Mouse (Mus musculus): ENCODE measurements around the gene Grsf1. TPM values are rescaled to one million over a fixed set of nuclear protein-coding genes. Genes with fewer than 3 reads are reported as not detected.

Gene Grsf1
- polyA plus RNA-seq, 1 experiment from 2014 or later = 18.5 TPM

DNA sequence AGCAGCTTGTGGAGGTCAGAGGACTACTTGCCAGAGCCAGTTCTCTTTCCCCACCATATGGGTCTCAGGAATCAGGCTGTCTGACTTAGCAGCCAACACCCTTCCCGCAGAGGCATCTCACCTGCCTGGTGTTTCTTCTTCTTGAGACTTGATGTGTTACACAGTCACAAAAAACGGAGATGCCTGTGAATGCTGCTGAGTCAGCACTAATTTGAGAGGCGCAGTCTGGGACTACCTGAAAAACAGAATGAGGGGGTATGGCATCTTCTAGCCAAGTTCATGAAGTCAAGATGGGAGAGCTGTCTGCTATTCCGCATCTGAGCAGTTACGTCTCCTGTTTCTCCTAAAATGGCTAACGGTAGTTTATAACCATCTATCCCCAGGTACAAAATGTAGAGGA, 4.6 kb upstream of the Grsf1 start:
- no peak overlapping the region for H3K4me2 ChIP-seq (ENCODE audit: low read depth, low read length)
- peaks cover 4% of the 10 kb centered on the region for H3K27me3 ChIP-seq (ENCODE audit: control insufficient read depth, insufficient read depth, low read depth, low read length)
- no peak for ATAC-seq (ENCODE audit: low read depth)
- no peak overlapping the region for H3K9ac ChIP-seq (ENCODE audit: low read depth, low read length)
- WGBS (ENCODE audit: insufficient replicate concordance) = 82% methylated on average over 6 of the region's 6 CpGs
- H3K4me1 ChIP-seq (ENCODE audit: control insufficient read depth, low read depth, low read length) = peaks cover 17% of the 10 kb centered on the region
- no peak overlapping the region for H3K27ac ChIP-seq (ENCODE audit: low read length)
- no peaks in the 10 kb centered on the region for H3K36me3 ChIP-seq (ENCODE audit: control insufficient read depth, insufficient read depth)
- H3K9me3 ChIP-seq (replicated peaks; ENCODE audit: control insufficient read depth, low read length) = no peaks in the 10 kb centered on the region
- no peak overlapping the region for H3K4me3 ChIP-seq (ENCODE audit: low read depth, low read length)

DNA sequence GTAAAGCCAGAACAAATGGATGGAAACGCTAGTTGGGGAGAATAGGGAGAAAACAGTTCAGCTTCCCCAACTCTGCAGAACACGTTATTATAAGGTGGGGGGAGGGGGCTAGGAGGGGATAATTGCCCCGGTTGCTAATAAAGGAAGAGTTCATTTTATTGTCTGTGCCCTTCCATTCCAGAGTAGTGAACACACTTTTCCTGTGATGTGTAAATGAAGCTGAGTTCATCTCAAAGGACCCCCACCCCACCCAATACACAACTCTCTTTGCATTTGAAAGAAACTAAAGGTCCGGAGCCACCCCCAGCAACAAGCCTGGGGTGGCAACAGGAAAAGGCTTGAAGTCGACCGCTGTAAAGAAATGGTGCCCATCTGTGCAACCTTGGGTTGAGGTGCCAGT, 3.4 kb upstream of the Grsf1 start:
- no peaks in the 10 kb centered on the region for H3K27me3 ChIP-seq (ENCODE audit: control insufficient read depth, insufficient read depth, low read depth, low read length)
- H3K4me1 ChIP-seq (ENCODE audit: control insufficient read depth, low read depth, low read length) = peaks cover 22% of the 10 kb centered on the region
- H3K27ac ChIP-seq (ENCODE audit: low read length) = no peak overlapping the region; the same call in 1 of the 2 replicates
- H3K9ac ChIP-seq (ENCODE audit: low read depth, low read length) = no peak overlapping the region
- no peaks in the 10 kb centered on the region for H3K36me3 ChIP-seq (ENCODE audit: control insufficient read depth, insufficient read depth)
- no peak overlapping the region for H3K4me3 ChIP-seq (ENCODE audit: low read depth, low read length)
- no peaks in the 10 kb centered on the region for H3K9me3 ChIP-seq (replicated peaks; ENCODE audit: control insufficient read depth, low read length)
- WGBS (ENCODE audit: insufficient replicate concordance) = 32% methylated on average over 6 of the region's 6 CpGs
- peak overlapping the region; percentile 28 for H3K4me2 ChIP-seq (ENCODE audit: low read depth, low read length)
- ATAC-seq (ENCODE audit: low read depth) = no peak

DNA sequence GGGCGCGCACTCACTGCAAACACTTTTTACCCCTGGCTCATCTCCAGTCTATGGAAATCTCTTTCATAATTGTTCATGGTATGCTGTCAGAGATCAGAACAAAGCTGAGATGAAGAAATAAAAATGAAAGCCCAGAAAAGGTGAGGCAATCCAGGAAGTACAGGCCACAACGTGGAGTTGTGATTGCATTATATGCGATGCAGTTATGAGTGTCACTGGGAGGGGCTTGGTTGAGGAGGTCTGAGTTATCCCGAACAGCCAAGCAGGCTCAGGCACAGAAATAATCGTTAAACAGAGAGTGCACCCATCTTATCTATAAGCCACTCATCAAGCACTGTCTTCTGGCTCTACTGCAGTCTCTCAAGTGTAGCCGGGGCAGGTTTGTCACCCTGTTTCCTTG, 3.0 kb upstream of the Grsf1 start:
- Histone ChIP-seq H3K4me1 (ENCODE audit: control insufficient read depth, low read depth, low read length) (peaks cover 25% of the 10 kb centered on the region), H3K36me3 (ENCODE audit: control insufficient read depth, insufficient read depth) (no peaks in the 10 kb centered on the region), H3K27me3 (ENCODE audit: control insufficient read depth, insufficient read depth, low read depth, low read length) (no peaks in the 10 kb centered on the region), H3K9me3 (replicated peaks; ENCODE audit: control insufficient read depth, low read length) (no peaks in the 10 kb centered on the region), H3K9ac (ENCODE audit: low read depth, low read length) (no peak overlapping the region), H3K27ac (ENCODE audit: low read length) (no peak overlapping the region; the same call in 1 of the 2 replicates), H3K4me2 (ENCODE audit: low read depth, low read length) (peak overlapping the region; percentile 28), H3K4me3 (ENCODE audit: low read depth, low read length) (no peak overlapping the region)
- WGBS (ENCODE audit: insufficient replicate concordance) = 27% methylated on average over 7 of the region's 7 CpGs
- ATAC-seq (ENCODE audit: low read depth) = no peak

DNA sequence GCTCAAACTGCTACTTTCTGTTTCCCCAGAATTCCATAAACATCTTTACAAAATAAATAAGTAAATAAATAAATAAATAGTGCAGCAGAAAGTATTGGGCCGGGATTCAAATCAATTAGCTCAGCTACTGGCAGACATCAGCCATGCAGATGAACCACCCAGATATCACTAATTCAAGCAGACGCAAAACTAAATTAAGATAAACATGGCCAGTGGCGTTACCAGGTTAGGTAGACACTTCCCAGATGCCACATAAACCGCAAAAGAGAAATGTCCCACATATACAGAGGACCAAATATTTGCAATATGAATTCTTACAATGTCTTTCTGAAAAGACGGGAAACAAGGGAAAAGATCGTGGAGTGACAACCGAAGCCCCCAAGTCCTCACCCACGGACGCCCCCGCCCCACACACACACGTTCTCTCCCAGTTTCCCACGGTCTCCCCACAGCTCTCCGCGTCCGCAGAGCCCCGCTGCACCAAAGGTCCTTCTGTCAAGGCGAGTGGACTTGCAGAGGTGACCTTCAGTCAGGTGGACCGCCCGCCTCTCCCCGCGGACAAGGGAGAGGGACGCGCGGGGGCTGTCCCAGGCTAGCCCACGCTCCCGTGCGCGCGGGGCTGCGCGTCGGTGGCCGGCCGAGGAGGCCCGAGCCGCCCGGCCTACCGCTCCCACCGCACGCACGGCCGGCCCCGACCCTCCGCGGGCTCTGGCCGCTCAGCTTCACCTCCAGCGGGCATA, 1.1 kb downstream of the Grsf1 start:
- Histone ChIP-seq H3K9ac (ENCODE audit: low read depth, low read length) (peak overlapping the region; percentile 92), H3K27ac (ENCODE audit: low read length) (peak overlapping the region; percentile 93), H3K4me2 (ENCODE audit: low read depth, low read length) (peak overlapping the region; percentile 86), H3K4me3 (ENCODE audit: low read depth, low read length) (peak overlapping the region; percentile 93), H3K27me3 (ENCODE audit: control insufficient read depth, insufficient read depth, low read depth, low read length) (no peaks in the 10 kb centered on the region), H3K4me1 (ENCODE audit: control insufficient read depth, low read depth, low read length) (peaks cover 29% of the 10 kb centered on the region), H3K9me3 (replicated peaks; ENCODE audit: control insufficient read depth, low read length) (no peaks in the 10 kb centered on the region), H3K36me3 (ENCODE audit: control insufficient read depth, insufficient read depth) (peaks cover 9% of the 10 kb centered on the region)
- 1% methylated on average over 44 of the region's 47 CpGs for WGBS (ENCODE audit: insufficient replicate concordance)
- ATAC-seq (ENCODE audit: low read depth) = peak; percentile 33

DNA sequence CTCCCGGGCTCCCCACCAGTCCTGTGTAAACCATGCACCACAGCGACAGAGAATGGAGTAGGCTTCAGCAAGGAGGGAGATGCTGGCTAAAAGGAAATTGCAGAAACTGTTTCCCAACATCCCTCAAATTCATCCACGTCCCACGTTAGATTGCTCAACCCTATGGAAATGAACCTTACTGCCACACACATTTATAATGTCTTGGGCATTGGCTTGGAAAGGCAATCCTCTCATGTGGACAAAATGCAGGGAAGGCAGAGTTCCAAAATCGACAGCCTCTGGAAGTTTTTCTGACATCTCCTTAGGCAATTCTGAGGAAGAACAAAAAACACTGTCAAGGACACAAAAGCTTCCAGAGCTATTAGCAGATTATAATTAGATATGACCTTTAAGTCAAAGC, 12.1 kb downstream of the Grsf1 start:
- Histone ChIP-seq H3K9me3 (replicated peaks; ENCODE audit: control insufficient read depth, low read length) (no peaks in the 10 kb centered on the region), H3K4me3 (ENCODE audit: low read depth, low read length) (no peak overlapping the region), H3K36me3 (ENCODE audit: control insufficient read depth, insufficient read depth) (peaks cover 48% of the 10 kb centered on the region), H3K4me1 (ENCODE audit: control insufficient read depth, low read depth, low read length) (no peaks in the 10 kb centered on the region), H3K27ac (ENCODE audit: low read length) (no peak overlapping the region), H3K9ac (ENCODE audit: low read depth, low read length) (no peak overlapping the region), H3K4me2 (ENCODE audit: low read depth, low read length) (no peak overlapping the region), H3K27me3 (ENCODE audit: control insufficient read depth, insufficient read depth, low read depth, low read length) (no peaks in the 10 kb centered on the region)
- ATAC-seq (ENCODE audit: low read depth) = no peak
- 75% methylated on average over 5 of the region's 5 CpGs for WGBS (ENCODE audit: insufficient replicate concordance)

DNA sequence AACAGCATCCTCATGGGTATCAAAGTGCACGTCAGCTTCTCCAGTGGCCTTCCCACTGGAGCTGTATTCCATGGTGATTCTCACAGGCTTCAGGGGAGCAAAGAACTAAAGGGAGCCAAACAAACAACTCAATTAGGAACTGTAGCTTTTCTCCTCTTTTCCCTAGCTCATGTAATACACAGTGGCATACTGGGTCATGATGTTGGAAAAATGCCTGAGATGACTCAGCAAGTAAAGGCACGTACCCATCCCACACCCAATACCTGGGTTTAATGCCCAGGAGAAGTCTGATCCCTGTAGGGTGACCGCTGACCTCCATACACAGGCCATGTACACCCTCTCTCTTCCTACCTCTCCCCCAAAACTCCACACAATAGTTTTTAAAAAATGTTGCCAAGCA, 12.8 kb downstream of the Grsf1 start:
- Histone ChIP-seq H3K36me3 (ENCODE audit: control insufficient read depth, insufficient read depth) (peaks cover 52% of the 10 kb centered on the region), H3K4me3 (ENCODE audit: low read depth, low read length) (no peak overlapping the region), H3K9ac (ENCODE audit: low read depth, low read length) (no peak overlapping the region), H3K27me3 (ENCODE audit: control insufficient read depth, insufficient read depth, low read depth, low read length) (no peaks in the 10 kb centered on the region), H3K4me1 (ENCODE audit: control insufficient read depth, low read depth, low read length) (no peaks in the 10 kb centered on the region), H3K9me3 (replicated peaks; ENCODE audit: control insufficient read depth, low read length) (no peaks in the 10 kb centered on the region), H3K4me2 (ENCODE audit: low read depth, low read length) (no peak overlapping the region), H3K27ac (ENCODE audit: low read length) (no peak overlapping the region)
- no peak for ATAC-seq (ENCODE audit: low read depth)
- WGBS (ENCODE audit: insufficient replicate concordance) = 86% methylated on average over 3 of the region's 3 CpGs

DNA sequence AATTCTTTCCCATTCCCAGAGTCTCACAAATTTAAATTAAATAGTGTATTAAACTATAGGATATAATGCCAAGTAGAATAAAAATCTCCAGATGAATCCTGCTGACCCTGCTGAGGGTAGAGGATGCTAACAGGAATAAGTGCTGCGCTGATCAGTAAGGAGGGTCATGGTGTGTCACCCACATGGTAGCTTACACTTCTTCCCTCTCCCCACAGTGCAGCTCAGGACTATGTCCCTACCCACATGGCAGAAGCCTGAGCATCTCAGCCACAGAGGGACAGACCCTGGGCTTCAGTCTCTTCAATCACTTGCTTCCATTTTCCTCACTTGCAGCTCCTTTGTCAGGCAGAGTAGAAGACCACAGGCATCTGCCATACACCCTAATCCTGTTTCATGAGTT, 18.1 kb downstream of the Grsf1 start:
- Histone ChIP-seq H3K27ac (ENCODE audit: low read length) (no peak overlapping the region), H3K4me3 (ENCODE audit: low read depth, low read length) (no peak overlapping the region), H3K4me2 (ENCODE audit: low read depth, low read length) (no peak overlapping the region), H3K9ac (ENCODE audit: low read depth, low read length) (no peak overlapping the region), H3K27me3 (ENCODE audit: control insufficient read depth, insufficient read depth, low read depth, low read length) (no peaks in the 10 kb centered on the region), H3K36me3 (ENCODE audit: control insufficient read depth, insufficient read depth) (peaks cover 26% of the 10 kb centered on the region), H3K4me1 (ENCODE audit: control insufficient read depth, low read depth, low read length) (no peaks in the 10 kb centered on the region), H3K9me3 (replicated peaks; ENCODE audit: control insufficient read depth, low read length) (no peaks in the 10 kb centered on the region)
- 85% methylated on average over 1 of the region's 1 CpGs for WGBS (ENCODE audit: insufficient replicate concordance)
- ATAC-seq (ENCODE audit: low read depth) = no peak

DNA sequence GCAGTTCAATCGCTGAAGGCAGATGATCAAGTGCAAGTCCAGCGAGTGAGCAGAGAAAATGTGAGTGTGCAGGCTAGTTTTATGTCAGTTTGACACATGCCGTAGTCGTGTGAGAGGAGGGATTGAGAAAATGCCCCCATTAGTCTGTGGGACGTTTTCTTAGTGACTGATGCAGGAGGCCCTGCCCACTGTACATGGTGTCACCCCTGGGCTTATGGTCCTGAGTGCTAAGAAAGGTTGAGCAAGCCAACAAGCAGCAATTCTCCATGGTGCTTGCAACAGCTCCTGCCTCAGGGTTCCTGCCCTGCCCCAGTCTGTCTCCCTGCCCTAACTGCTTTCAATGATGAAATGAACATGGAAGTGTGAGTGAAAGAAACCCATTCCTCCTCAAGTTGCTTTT, 23.4 kb downstream of the Grsf1 start:
- no peak overlapping the region for H3K9ac ChIP-seq (ENCODE audit: low read depth, low read length)
- WGBS (ENCODE audit: insufficient replicate concordance) = 69% methylated on average over 5 of the region's 5 CpGs
- H3K4me3 ChIP-seq (ENCODE audit: low read depth, low read length) = no peak overlapping the region
- H3K27me3 ChIP-seq (ENCODE audit: control insufficient read depth, insufficient read depth, low read depth, low read length) = no peaks in the 10 kb centered on the region
- peaks cover 15% of the 10 kb centered on the region for H3K4me1 ChIP-seq (ENCODE audit: control insufficient read depth, low read depth, low read length)
- no peak overlapping the region for H3K4me2 ChIP-seq (ENCODE audit: low read depth, low read length)
- no peak for ATAC-seq (ENCODE audit: low read depth)
- H3K27ac ChIP-seq (ENCODE audit: low read length) = no peak overlapping the region
- H3K36me3 ChIP-seq (ENCODE audit: control insufficient read depth, insufficient read depth) = peaks cover 5% of the 10 kb centered on the region
- no peaks in the 10 kb centered on the region for H3K9me3 ChIP-seq (replicated peaks; ENCODE audit: control insufficient read depth, low read length)

DNA sequence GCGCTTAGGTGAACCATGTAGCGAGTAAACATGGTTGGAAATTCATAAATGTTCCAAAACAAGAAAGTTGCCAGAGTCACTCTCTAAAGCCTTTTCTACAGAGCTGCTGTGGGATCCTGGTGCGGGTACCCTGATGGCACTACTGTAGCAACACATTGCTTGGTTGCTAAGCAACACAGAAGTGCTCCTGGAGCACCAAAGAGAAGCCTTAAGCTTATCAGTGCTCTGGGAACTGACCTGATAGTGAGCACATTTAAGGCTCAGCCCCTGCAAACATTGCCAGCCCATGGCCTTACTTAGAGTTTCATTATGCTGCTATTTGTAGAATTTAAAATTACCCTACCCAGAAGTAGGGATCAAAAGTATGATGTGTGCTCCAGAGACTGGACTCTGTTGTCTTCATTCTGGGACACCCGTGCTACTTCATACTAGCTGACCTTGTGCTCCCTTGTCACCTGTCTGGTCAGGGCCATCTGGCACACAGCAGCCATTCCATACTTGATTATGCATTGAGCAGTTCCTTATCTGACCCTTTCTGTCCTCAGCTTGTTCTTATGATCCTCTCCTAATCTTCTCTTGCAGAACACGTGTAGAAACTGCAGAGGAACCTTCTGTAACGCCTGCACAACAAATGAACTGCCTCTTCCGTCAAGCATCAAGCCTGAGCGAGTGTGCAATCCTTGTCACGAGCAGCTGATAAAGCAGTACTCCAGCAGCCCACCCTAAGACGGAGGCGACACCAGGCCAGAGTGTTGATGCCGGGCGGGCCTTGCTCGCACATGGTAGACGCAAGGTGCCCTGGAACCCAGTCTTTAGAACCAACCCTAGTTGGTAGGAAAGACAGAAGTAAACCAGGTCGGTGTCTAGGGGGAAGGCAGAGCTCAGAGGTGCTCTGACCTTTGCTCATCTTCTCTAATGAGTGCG, 26.5 kb downstream of the Grsf1 start:
- Histone ChIP-seq H3K4me1 (ENCODE audit: control insufficient read depth, low read depth, low read length) (peaks cover 15% of the 10 kb centered on the region), H3K27ac (ENCODE audit: low read length) (no peak overlapping the region), H3K36me3 (ENCODE audit: control insufficient read depth, insufficient read depth) (peaks cover 12% of the 10 kb centered on the region), H3K4me2 (ENCODE audit: low read depth, low read length) (no peak overlapping the region), H3K27me3 (ENCODE audit: control insufficient read depth, insufficient read depth, low read depth, low read length) (no peaks in the 10 kb centered on the region), H3K9ac (ENCODE audit: low read depth, low read length) (no peak overlapping the region), H3K4me3 (ENCODE audit: low read depth, low read length) (no peak overlapping the region), H3K9me3 (replicated peaks; ENCODE audit: control insufficient read depth, low read length) (no peaks in the 10 kb centered on the region)
- WGBS (ENCODE audit: insufficient replicate concordance) = 44% methylated on average over 17 of the region's 17 CpGs
- peak; percentile 84 for ATAC-seq (ENCODE audit: low read depth)
